Mouse (Mus musculus) liver, postnatal 0 days (tissue): ENCODE results near the gene Abtb1. TPM values are rescaled to one million over a fixed set of nuclear protein-coding genes. Genes with fewer than 3 reads are reported as not detected.
A peak's percentile ranks its signal among the peaks of the same experiment; 100 is the strongest.

Experiments used
- ATAC-seq: fragments of 200-750 bp; cut with Nextera tagmentation; 2 replicates; pipeline ENCODE4 v1.8.0; 2017; ENCODE audit warnings: mild to moderate bottlenecking, moderate library complexity
- DNase-seq: peaks from one replicate; pipeline ENCODE4 v3.0.0-alpha.2; 2016
- H3K27ac ChIP-seq: fragments of 300-500 bp; sonication (generic); 2 replicates; pipeline ENCODE4 v1.5.1; 2014; ENCODE audit warnings: antibody characterized with exemption, moderate library complexity, mild to moderate bottlenecking, low read depth
- H3K27me3 ChIP-seq: fragments of 300-500 bp; sonication (generic); 2 replicates; pipeline ENCODE4 v1.6.1; 2014; ENCODE audit warnings: low read length, control low read depth, mixed read lengths; ENCODE audit not compliant: insufficient read depth
- H3K36me3 ChIP-seq: fragments of 300-500 bp; sonication (generic); replicated peaks from 2 replicates; pipeline ENCODE4 v1.6.1; 2014; ENCODE audit warnings: mild to moderate bottlenecking, control low read depth, low read length, moderate library complexity, mixed read lengths; ENCODE audit not compliant: insufficient read depth
- H3K4me1 ChIP-seq: fragments of 300-500 bp; sonication (generic); 2 replicates; pipeline ENCODE4 v1.6.1; 2014; ENCODE audit warnings: antibody characterized with exemption, mild to moderate bottlenecking, control low read depth; ENCODE audit not compliant: insufficient read depth
- H3K4me2 ChIP-seq: fragments of 300-500 bp; sonication (generic); 2 replicates; pipeline ENCODE4 v1.6.1; 2014; ENCODE audit warnings: low read depth, mild to moderate bottlenecking, low read length, moderate library complexity, mixed read lengths
- H3K4me3 ChIP-seq: fragments of 300-500 bp; sonication (generic); 2 replicates; pipeline ENCODE4 v1.5.1; 2014; ENCODE audit warnings: low read depth, low read length
- H3K9ac ChIP-seq: fragments of 300-500 bp; sonication (generic); replicated peaks from 2 replicates; pipeline ENCODE4 v1.6.1; 2014; ENCODE audit warnings: mild to moderate bottlenecking, moderate library complexity
- H3K9me3 ChIP-seq: fragments of 300-500 bp; sonication (generic); 2 replicates; pipeline ENCODE4 v1.6.1; 2016; ENCODE audit warnings: mild to moderate bottlenecking, control low read depth, low read length, mixed read lengths
- CTCF ChIP-seq: sonication (generic); IDR thresholded peaks from 2 replicates; pipeline ENCODE4 v1.5.1; 2016; ENCODE audit warnings: antibody characterized with exemption, low read depth
- EP300 ChIP-seq: IDR thresholded peaks from 2 replicates; pipeline ENCODE4 v1.6.1; 2016; ENCODE audit warnings: antibody characterized with exemption, low read depth, mild to moderate bottlenecking
- WGBS: fragments of 180-500 bp; shearing (Covaris S2); extraction: QIAGEN DNeasy Blood & Tissue Kit; methylation state at CpG from one replicate; pipeline ENCODE4 v1.1.7; 2014; ENCODE audit not compliant: insufficient replicate concordance; 5-methylcytosine and 5-hydroxymethylcytosine counted together
- polyA plus RNA-seq: library from polyadenylated mRNA; unstranded; fragments of >200 nt; fragmentation: Nextera tagmentation; extraction: Ambion mirVana; gene quantifications from 2 replicates; pipeline ENCODE4 v1.2.1, GENCODE M21; 2015

Abtb1 gene
- polyA plus RNA-seq, 1 experiment from 2014 or later, result 36.2 TPM

DNA sequence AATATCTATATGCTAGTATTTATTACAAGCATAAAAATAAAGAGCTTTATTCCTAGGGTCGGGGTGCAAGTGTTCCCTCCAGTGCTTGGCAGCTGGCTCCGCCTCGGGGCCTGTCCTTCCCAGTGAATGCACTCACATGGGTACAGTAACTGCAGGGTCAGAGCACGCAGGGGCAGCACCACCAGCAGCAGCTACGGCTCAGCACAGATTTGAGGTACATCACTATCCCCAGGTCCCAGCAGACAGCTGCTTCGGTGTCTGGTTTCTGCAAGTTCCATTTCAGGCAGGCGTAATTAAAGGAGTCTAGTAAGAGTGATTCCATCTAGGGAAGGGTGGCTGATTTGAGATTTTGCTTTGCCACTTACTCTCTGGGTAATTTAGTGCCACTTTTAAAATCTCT is 16.6 kb upstream of the Abtb1 start:
- H3K4me1 ChIP-seq, result peaks cover 5% of the 10 kb centered on the region; the same call in 1 of the 2 replicates
- ATAC-seq (no peak), DNase-seq (no peak)
- H3K4me3 ChIP-seq, result no peak overlapping the region
- H3K27me3 ChIP-seq, result 0 out of 2 replicates have a peak, but pooled peaks cover 2% of the 10 kb centered on the region
- TF ChIP-seq CTCF (no peak), EP300 (no peak)
- H3K36me3 ChIP-seq, result no peaks in the 10 kb centered on the region
- WGBS, result 76% methylated on average over 7 of the region's 7 CpGs
- no peak overlapping the region for H3K27ac ChIP-seq
- H3K4me2 ChIP-seq, result no peak overlapping the region
- H3K9me3 ChIP-seq, result no peaks in the 10 kb centered on the region
- no peak overlapping the region for H3K9ac ChIP-seq

DNA sequence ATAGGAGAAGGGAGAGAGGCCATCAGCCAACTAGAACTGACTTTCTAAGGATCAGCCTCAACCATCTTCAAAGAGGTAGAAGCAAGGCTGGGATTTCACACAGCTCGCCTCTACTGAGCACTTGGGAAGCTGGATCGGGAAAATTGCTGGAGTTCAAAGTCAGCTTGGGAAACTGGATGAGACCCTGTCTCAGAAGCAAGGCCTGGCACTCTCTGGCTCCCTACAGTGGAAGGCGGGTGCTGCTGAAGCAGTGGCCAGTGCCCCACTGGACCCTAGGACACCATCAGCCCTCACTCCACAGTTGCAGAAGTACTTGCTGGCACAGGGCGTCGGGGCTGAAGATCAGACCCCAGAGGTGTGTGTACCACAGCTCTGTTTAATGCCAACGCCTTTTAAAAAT is 16.0 kb upstream of the Abtb1 start:
- no peak overlapping the region for H3K9ac ChIP-seq
- WGBS, result 74% methylated on average over 6 of the region's 6 CpGs
- H3K36me3 ChIP-seq, result no peaks in the 10 kb centered on the region
- H3K4me1 ChIP-seq, result peaks cover 5% of the 10 kb centered on the region; the same call in 1 of the 2 replicates
- no peak for ATAC-seq
- no peak overlapping the region for H3K27ac ChIP-seq
- TF ChIP-seq EP300, result no peak
- TF ChIP-seq CTCF, result no peak
- H3K4me3 ChIP-seq, result no peak overlapping the region
- H3K4me2 ChIP-seq, result no peak overlapping the region
- H3K27me3 ChIP-seq, result 0 out of 2 replicates have a peak, but pooled peaks cover 2% of the 10 kb centered on the region
- DNase-seq, result no peak
- no peaks in the 10 kb centered on the region for H3K9me3 ChIP-seq

- TF ChIP-seq CTCF (peak; percentile 41), EP300 (no peak)
- WGBS, result 24% methylated on average over 9 of the region's 9 CpGs
- Histone ChIP-seq H3K4me3 (no peak overlapping the region), H3K9me3 (no peaks in the 10 kb centered on the region), H3K27ac (no peak overlapping the region), H3K27me3 (0 out of 2 replicates have a peak, but pooled peaks cover 2% of the 10 kb centered on the region), H3K4me1 (peaks cover 5% of the 10 kb centered on the region; the same call in 1 of the 2 replicates), H3K4me2 (no peak overlapping the region), H3K9ac (peak overlapping the region; percentile 16; the same call in 1 of the 2 replicates), H3K36me3 (no peaks in the 10 kb centered on the region)
- no peak for DNase-seq
- peak; percentile 29; the same call in 1 of the 2 replicates for ATAC-seq
Observed at GRCm38 (mm10) chr6:88857249-88857648, 15.5 kb upstream of the Abtb1 start.

GRCm38 (mm10) chr6:88855636-88856035 is 13.9 kb upstream of the Abtb1 start:
- 16% methylated on average over 5 of the region's 5 CpGs for WGBS
- Histone ChIP-seq H3K4me1 (peaks cover 5% of the 10 kb centered on the region; the same call in 1 of the 2 replicates), H3K27me3 (0 out of 2 replicates have a peak, but pooled peaks cover 2% of the 10 kb centered on the region), H3K9me3 (no peaks in the 10 kb centered on the region), H3K9ac (no peak overlapping the region), H3K4me3 (no peak overlapping the region), H3K27ac (no peak overlapping the region), H3K36me3 (no peaks in the 10 kb centered on the region), H3K4me2 (no peak overlapping the region)
- TF ChIP-seq EP300 (no peak), CTCF (peak; percentile 90)
- DNase-seq (peak; percentile 73), ATAC-seq (peak; percentile 63)

GRCm38 (mm10) chr6:88854509-88854908 is 12.7 kb upstream of the Abtb1 start:
- Histone ChIP-seq H3K27me3 (0 out of 2 replicates have a peak, but pooled peaks cover 2% of the 10 kb centered on the region), H3K4me3 (no peak overlapping the region), H3K4me1 (peaks cover 5% of the 10 kb centered on the region; the same call in 1 of the 2 replicates), H3K9me3 (no peaks in the 10 kb centered on the region), H3K36me3 (no peaks in the 10 kb centered on the region), H3K4me2 (no peak overlapping the region), H3K27ac (no peak overlapping the region), H3K9ac (no peak overlapping the region)
- WGBS, result 70% methylated on average over 5 of the region's 5 CpGs
- no peak for ATAC-seq
- TF ChIP-seq EP300 (no peak), CTCF (no peak)
- no peak for DNase-seq

GRCm38 (mm10) chr6:88850034-88850433 is 8.2 kb upstream of the Abtb1 start:
- Histone ChIP-seq H3K4me2 (no peak overlapping the region), H3K4me1 (no peaks in the 10 kb centered on the region), H3K27me3 (no peaks in the 10 kb centered on the region), H3K27ac (no peak overlapping the region), H3K9ac (no peak overlapping the region), H3K36me3 (no peaks in the 10 kb centered on the region), H3K9me3 (no peaks in the 10 kb centered on the region), H3K4me3 (no peak overlapping the region)
- DNase-seq (no peak), ATAC-seq (no peak)
- TF ChIP-seq CTCF (peak; percentile 14; the same call in 1 of the 2 replicates), EP300 (no peak)
- WGBS, result 81% methylated on average over 7 of the region's 7 CpGs

DNA sequence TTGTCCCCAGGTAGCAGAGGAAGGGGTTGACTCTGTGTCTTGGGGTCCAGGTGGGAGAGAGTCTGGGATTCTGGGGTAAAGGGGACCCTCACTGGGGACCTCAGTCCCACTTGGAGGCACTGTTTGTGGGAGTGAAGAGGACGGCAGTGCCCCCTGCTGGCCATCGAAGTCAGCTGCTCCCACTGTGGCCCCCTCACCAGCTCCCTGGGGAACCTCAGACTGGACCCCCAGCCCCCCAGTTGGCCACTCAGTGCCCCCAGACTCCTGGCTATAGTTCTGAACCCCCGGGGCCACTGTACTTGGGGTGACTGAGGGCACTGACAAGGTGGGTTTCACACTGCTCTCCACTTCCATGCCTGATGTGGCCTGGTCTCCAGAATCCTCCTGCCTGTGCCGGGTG is 7.5 kb upstream of the Abtb1 start:
- DNase-seq (peak; percentile 61), ATAC-seq (peak; percentile 40; the same call in 1 of the 2 replicates)
- H3K27ac ChIP-seq, result no peak overlapping the region
- no peaks in the 10 kb centered on the region for H3K4me1 ChIP-seq
- H3K9ac ChIP-seq, result no peak overlapping the region
- H3K9me3 ChIP-seq, result no peaks in the 10 kb centered on the region
- H3K36me3 ChIP-seq, result no peaks in the 10 kb centered on the region
- 48% methylated on average over 4 of the region's 4 CpGs for WGBS
- H3K27me3 ChIP-seq, result no peaks in the 10 kb centered on the region
- H3K4me2 ChIP-seq, result no peak overlapping the region
- TF ChIP-seq CTCF (peak; percentile 75), EP300 (no peak)
- no peak overlapping the region for H3K4me3 ChIP-seq
